Mouse (Mus musculus) myocyte (in vitro differentiated cells): ENCODE data around the gene Olfr644. TPM values are rescaled to one million over a fixed set of nuclear protein-coding genes. Genes with fewer than 3 reads are reported as not detected.

Experiments
- H3K27me3 ChIP-seq: one replicate; pipeline ENCODE4 v1.6.1; 2011; ENCODE audit not compliant: control insufficient read depth, insufficient read depth, insufficient read length
- H3K36me3 ChIP-seq: one replicate; pipeline ENCODE4 v1.6.1; 2011; ENCODE audit not compliant: control insufficient read depth, insufficient read depth
- H3K4me2 ChIP-seq: one replicate; pipeline ENCODE4 v1.6.1; 2011; ENCODE audit warnings: low read depth, control low read depth
- H3K4me3 ChIP-seq: one replicate; pipeline ENCODE4 v1.5.1; 2011; ENCODE audit warnings: mild to moderate bottlenecking, control low read depth, moderate library complexity
- H3K79me2 ChIP-seq: one replicate; pipeline ENCODE4 v1.6.1; 2011; ENCODE audit not compliant: control insufficient read depth, insufficient read depth
- H3ac ChIP-seq: one replicate; pipeline ENCODE4 v1.6.1; 2011; ENCODE audit not compliant: control insufficient read depth, insufficient read length
- CEBPB ChIP-seq: IDR thresholded peaks from 2 replicates; pipeline ENCODE4 v1.6.1; 2011; ENCODE audit warnings: mild to moderate bottlenecking, moderate library complexity; ENCODE audit not compliant: poor library complexity, insufficient read depth, severe bottlenecking
- E2F4 ChIP-seq: IDR thresholded peaks from one replicate; pipeline ENCODE4 v1.6.1; 2011; ENCODE audit warnings: mild to moderate bottlenecking, control low read depth, moderate library complexity; ENCODE audit not compliant: insufficient read depth
- MAX ChIP-seq: IDR thresholded peaks from one replicate; pipeline ENCODE4 v1.6.1; 2011; ENCODE audit warnings: low read depth, mild to moderate bottlenecking, control low read depth
- MYOD1 ChIP-seq, 3 experiments: IDR thresholded peaks; one replicate each; pipeline ENCODE4 v1.6.1; 2011; ENCODE audit warnings: control low read depth in 2 of 3, low read depth in 2 of 3, mild to moderate bottlenecking in 2 of 3, moderate library complexity in 1 of 3; ENCODE audit not compliant: insufficient read length in 2 of 3, control insufficient read depth in 1 of 3
- MYOG ChIP-seq, 3 experiments: IDR thresholded peaks; one replicate each; pipeline ENCODE4 v1.6.1; 2011; ENCODE audit warnings: control low read depth in 2 of 3, low read depth in 2 of 3, mild to moderate bottlenecking in 2 of 3; ENCODE audit not compliant: insufficient read length in 2 of 3, control insufficient read depth in 1 of 3, insufficient read depth in 1 of 3
- POLR2A ChIP-seq: IDR thresholded peaks from one replicate; pipeline ENCODE4 v1.6.1; 2011; ENCODE audit warnings: low read depth, mild to moderate bottlenecking, control low read depth, moderate library complexity; ENCODE audit not compliant: insufficient read length
- POLR2AphosphoS2 ChIP-seq: IDR thresholded peaks from one replicate; pipeline ENCODE4 v1.6.1; 2011; ENCODE audit warnings: low read depth, control low read depth; ENCODE audit not compliant: insufficient read length
- REST ChIP-seq: IDR thresholded peaks from one replicate; pipeline ENCODE4 v1.6.1; 2011; ENCODE audit warnings: mild to moderate bottlenecking, control low read depth, moderate library complexity; ENCODE audit not compliant: insufficient read depth, insufficient read length
- SRF ChIP-seq: IDR thresholded peaks from one replicate; pipeline ENCODE4 v1.6.1; 2011; ENCODE audit warnings: low read depth; ENCODE audit not compliant: control insufficient read depth, insufficient read length
- TCF12 ChIP-seq: IDR thresholded peaks from one replicate; pipeline ENCODE4 v1.6.1; 2011; ENCODE audit warnings: mild to moderate bottlenecking, control low read depth; ENCODE audit not compliant: poor library complexity, insufficient read depth, severe bottlenecking
- TCF3 ChIP-seq: IDR thresholded peaks from one replicate; pipeline ENCODE4 v1.6.1; 2011; ENCODE audit warnings: low read depth, control low read depth; ENCODE audit not compliant: insufficient read length
- USF1 ChIP-seq: IDR thresholded peaks from one replicate; pipeline ENCODE4 v1.6.1; 2011; ENCODE audit warnings: low read depth, mild to moderate bottlenecking, control low read depth, moderate library complexity
- polyA plus RNA-seq: library from polyadenylated mRNA; unstranded; fragments of >200 nt; fragmentation: generic; extraction: Trizol; gene quantifications from one replicate; pipeline ENCODE4 v1.2.1, GENCODE M21; 2012; ENCODE audit warnings: missing spikeins

The Olfr644 gene
- not detected for polyA plus RNA-seq

DNA sequence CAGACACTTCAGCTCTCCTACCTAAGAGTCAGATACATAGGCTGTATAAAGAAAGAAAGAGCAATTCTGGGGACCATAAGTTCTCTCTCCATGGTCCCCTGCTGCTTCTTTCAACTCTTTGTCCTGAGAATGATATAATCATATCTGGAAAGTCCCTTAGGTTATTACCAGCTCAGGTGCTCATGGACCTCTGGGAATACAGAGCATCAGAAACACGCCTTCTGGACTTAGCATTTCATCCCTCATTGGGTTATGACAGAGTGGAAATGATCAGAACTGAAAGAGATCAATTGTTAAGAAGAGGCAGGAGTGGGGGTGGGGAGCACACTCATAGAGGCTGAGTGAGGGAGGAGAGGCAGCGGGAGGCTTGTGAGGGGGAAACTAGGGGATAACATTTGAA, at the start of gene Olfr644:
Gene Olfr644 (minus strand): TSS at position 101 of the 400 bp plus-strand sequence.
- no peak within 1 kb of the TSS for H3K4me3 ChIP-seq
- no peak within 1 kb of the TSS for H3ac ChIP-seq
- no peaks in the 10 kb centered on the region for H3K79me2 ChIP-seq
- no peaks in the 10 kb centered on the region for H3K36me3 ChIP-seq
- TF ChIP-seq TCF3 (no peak), E2F4 (no peak), CEBPB (no peak)
- H3K27me3 ChIP-seq, result no peaks in the 10 kb centered on the region
- H3K4me2 ChIP-seq, result no peak within 1 kb of the TSS

DNA sequence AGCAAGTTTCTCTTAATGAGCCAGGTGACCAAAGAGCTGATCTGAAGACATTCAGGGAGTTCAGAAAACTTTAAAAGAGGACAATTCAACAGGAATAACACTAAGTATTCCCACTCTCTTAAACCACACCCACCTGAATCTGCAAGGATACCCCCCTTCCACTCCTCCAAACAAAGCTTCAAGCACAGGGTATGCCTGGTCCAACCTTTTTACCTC, 33.0 kb upstream of the Olfr644 start, which contains the start of gene Olfr646:
Gene Olfr646 (plus strand): TSS at position 117 of the 216 bp plus-strand sequence.
- H3K4me2 ChIP-seq, result no peak within 1 kb of the TSS
- no peak within 1 kb of the TSS for H3ac ChIP-seq
- H3K27me3 ChIP-seq, result no peaks in the 10 kb centered on the region
- no peak within 1 kb of the TSS for H3K4me3 ChIP-seq
- H3K36me3 ChIP-seq, result no peaks in the 10 kb centered on the region
- no peaks in the 10 kb centered on the region for H3K79me2 ChIP-seq
- TF ChIP-seq MYOG (IDR thresholded peaks at IDR 0.05; ENCODE audit: control insufficient read depth in 1 of 3, insufficient read depth in 1 of 3, insufficient read length in 2 of 3, low read depth in 2 of 3) (no peak), POLR2AphosphoS2 (no peak), CEBPB (no peak), MYOD1 (IDR thresholded peaks at IDR 0.05; ENCODE audit: control insufficient read depth in 1 of 3, insufficient read length in 2 of 3, low read depth in 2 of 3) (no peak), MAX (no peak), POLR2A (no peak), SRF (no peak), TCF12 (no peak), TCF3 (no peak), REST (no peak), E2F4 (no peak), USF1 (no peak)

DNA sequence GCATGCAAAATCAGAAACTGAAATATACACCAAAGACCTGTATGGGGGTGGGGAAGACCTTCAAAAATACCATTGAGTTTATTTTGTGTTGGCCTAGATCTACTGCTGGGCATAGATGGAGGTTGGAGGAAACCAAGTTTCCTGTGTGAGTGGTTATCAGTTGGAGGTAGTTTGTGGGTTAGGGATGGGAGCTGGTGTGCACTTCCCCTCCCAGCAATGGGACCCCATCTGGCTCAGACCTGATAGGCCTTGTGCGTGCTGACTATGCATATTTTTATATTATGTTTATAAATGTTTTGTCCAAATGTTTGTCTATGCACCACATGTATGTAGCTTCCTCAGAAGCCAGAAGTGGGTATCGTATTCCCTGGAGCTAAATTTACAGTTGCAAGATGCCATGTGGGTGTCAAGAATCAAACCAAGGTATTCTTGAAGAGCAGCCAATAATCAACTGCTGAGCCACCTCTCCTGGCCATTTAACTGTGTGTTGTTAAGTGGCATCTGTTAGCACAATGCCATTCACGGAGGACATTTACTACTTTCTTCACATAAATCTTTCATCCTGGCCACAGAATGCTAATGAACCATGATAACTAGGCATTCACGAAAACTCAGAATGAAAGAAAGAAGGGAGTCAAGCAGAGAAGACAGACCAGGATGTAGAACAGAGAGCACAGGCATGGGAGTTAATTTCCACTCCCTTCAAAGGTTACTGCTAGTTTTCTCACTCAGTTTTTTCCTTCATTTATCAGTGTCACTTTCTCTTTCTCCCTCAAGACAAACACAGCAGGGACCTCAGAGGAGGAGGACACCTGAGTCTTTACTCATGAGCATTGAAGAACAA, 32.5 kb upstream of the Olfr644 start:
- Histone ChIP-seq H3K36me3 (no peaks in the 10 kb centered on the region), H3ac (no peak overlapping the region), H3K4me3 (no peak overlapping the region), H3K79me2 (no peaks in the 10 kb centered on the region), H3K4me2 (no peak overlapping the region), H3K27me3 (no peaks in the 10 kb centered on the region)
- no peak for TF ChIP-seq REST
- no peak for TF ChIP-seq MYOD1 (IDR thresholded peaks at IDR 0.05; ENCODE audit: control insufficient read depth in 1 of 3, insufficient read length in 2 of 3, low read depth in 2 of 3)
- TF ChIP-seq USF1, result no peak
- no peak for TF ChIP-seq POLR2AphosphoS2
- TF ChIP-seq E2F4, result no peak
- no peak for TF ChIP-seq POLR2A
- TF ChIP-seq TCF3, result no peak
- TF ChIP-seq TCF12, result no peak
- TF ChIP-seq SRF, result no peak
- TF ChIP-seq MAX, result no peak
- no peak for TF ChIP-seq MYOG (IDR thresholded peaks at IDR 0.05; ENCODE audit: control insufficient read depth in 1 of 3, insufficient read depth in 1 of 3, insufficient read length in 2 of 3, low read depth in 2 of 3)
- TF ChIP-seq CEBPB, result no peak

DNA sequence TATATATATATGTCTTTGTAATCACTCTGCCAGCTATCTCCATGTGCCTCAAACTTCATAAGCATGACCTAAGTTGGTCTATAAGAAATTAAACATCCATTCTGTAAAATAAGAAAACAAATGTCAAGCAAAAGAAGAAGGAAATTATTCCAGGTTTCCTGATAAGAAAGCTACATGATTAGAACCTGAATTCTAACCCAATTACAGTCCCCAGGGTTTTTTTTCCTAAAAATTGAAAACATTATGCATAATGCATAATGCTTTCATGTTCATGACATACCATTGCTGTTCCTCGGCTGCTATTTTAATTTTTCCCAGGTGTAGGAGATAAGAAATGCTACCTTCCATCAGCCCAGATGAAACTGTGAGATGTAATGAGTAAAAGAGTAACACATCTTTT, 13.7 kb upstream of the Olfr644 start, which contains the start of gene Olfr645:
Gene Olfr645 (minus strand): TSS at position 101 of the 400 bp plus-strand sequence.
- H3ac ChIP-seq, result no peak within 1 kb of the TSS
- no peak within 1 kb of the TSS for H3K4me3 ChIP-seq
- H3K27me3 ChIP-seq, result no peaks in the 10 kb centered on the region
- TF ChIP-seq USF1 (no peak), POLR2A (no peak), SRF (no peak), REST (no peak), POLR2AphosphoS2 (no peak), CEBPB (no peak), TCF3 (no peak), MAX (no peak), MYOD1 (IDR thresholded peaks at IDR 0.05; ENCODE audit: control insufficient read depth in 1 of 3, insufficient read length in 2 of 3, low read depth in 2 of 3) (no peak), TCF12 (no peak), E2F4 (no peak), MYOG (IDR thresholded peaks at IDR 0.05; ENCODE audit: control insufficient read depth in 1 of 3, insufficient read depth in 1 of 3, insufficient read length in 2 of 3, low read depth in 2 of 3) (no peak)
- H3K79me2 ChIP-seq, result no peaks in the 10 kb centered on the region
- H3K36me3 ChIP-seq, result no peaks in the 10 kb centered on the region
- H3K4me2 ChIP-seq, result no peak within 1 kb of the TSS
